Mouse (Mus musculus): ENCODE data around the gene Rbpjl. TPM values are rescaled to one million over a fixed set of nuclear protein-coding genes. Genes with fewer than 3 reads are reported as not detected.
A peak's percentile ranks its signal among the peaks of the same experiment; 100 is the strongest.

Gene Rbpjl
- total RNA-seq, 1 experiment from 2014 or later = not detected

DNA sequence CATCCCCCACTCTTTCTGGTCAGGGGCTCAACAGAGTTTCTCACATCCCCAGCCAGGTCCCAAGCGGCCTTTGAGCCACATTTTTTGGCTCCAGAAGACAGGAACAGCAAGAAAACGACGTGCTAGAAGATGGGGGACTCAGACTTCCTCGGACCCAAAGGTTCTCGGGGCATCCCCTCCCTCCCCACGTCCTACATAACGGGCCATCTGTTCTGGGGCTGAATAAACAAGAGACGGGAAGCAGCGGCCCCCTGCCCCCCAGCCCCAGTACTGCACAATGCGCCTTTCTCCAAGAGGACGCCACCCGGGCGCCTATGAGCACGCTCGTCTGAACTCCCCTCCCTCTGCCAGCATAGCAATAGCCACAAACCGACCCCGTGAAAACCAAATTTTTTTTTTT lies 13.9 kb upstream of the Rbpjl start, which contains the start of gene Slpi:
Gene Slpi, minus strand, starts transcription at position 76 of the 400 bp plus-strand sequence.
- ATAC-seq (replicated peaks; ENCODE audit: low read depth, poor library complexity, severe bottlenecking) = no peak

DNA sequence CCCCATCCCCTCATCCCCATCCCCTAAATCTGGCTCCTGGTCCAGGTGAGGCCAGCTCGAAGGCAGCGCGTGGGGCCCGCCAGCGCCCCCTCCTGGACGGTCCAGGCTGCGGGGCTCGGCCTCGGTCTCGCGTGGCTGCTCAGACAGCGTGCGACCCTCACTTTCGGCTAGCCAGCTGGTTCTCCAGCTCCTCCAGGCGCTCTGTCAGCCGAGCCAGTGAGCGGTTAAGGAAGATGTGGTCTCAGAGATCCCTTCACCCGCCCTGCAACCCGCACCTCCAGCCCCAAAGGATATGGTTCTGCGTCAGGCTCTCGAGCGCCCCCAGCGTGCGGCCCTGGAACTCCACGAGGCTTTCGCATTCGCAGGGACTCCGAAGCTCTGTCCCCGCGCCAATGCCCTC lies 13.4 kb upstream of the Rbpjl start:
- peak; percentile 90 for ATAC-seq (replicated peaks; ENCODE audit: low read depth, poor library complexity, severe bottlenecking)

DNA sequence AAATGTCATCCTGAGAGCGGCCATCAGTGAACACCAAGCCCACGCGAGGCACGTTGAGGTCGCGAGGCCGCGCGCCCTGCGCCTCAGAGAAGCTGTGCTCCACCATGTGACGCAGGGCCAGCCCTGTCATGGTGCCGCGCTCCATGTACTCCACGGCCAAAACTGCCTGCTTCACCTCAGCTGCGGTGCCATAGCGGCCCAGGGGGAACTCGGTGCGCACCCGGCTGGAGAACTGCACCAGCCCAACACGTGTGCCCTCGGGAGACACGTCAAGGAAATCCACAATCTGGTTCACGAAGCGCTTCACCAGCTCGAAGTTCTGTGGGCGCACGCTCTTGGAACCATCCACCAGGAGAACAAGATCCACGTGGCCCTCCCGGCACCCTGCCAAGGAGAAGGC lies 9.8 kb upstream of the Rbpjl start:
- ATAC-seq (replicated peaks; ENCODE audit: low read depth, poor library complexity, severe bottlenecking) = no peak

DNA sequence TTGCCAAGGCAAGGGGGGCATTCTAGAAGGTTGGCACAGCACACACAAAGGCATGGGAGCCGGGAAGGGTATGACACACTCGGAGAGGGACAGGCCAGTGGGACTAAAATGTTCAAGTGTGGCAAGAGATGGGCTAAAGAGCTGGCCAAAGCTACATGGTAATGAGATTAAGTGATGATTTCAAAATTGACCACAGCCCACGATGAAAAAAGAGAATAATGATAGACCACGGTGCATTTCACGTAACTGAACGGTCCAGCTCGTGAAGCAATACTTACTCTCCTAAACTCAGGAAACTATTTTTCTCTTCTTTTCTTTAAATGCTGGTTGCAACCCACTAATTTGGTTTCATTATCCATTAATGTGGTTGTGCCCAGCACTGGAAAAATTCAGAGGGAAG lies 6.9 kb upstream of the Rbpjl start:
- ATAC-seq (replicated peaks; ENCODE audit: low read depth, poor library complexity, severe bottlenecking) = peak; percentile 20; the same call in 1 of the 2 replicates

GRCm38 (mm10) chr2:164396911-164397310 lies 6.0 kb upstream of the Rbpjl start:
- ATAC-seq (replicated peaks; ENCODE audit: low read depth, poor library complexity, severe bottlenecking) = peak; percentile 34; the same call in 1 of the 2 replicates

- no peak for ATAC-seq (replicated peaks; ENCODE audit: low read depth, poor library complexity, severe bottlenecking)
Observed at GRCm38 (mm10) chr2:164403396-164404081, 598 bp downstream of the Rbpjl start.

GRCm38 (mm10) chr2:164404082-164404990 lies 1.4 kb downstream of the Rbpjl start:
- no peak for ATAC-seq (replicated peaks; ENCODE audit: low read depth, poor library complexity, severe bottlenecking)

- ATAC-seq (replicated peaks; ENCODE audit: low read depth, poor library complexity, severe bottlenecking) = no peak
Observed at GRCm38 (mm10) chr2:164405060-164405459, 2.1 kb downstream of the Rbpjl start, which contains the start of gene Matn4. Matn4 (minus strand) TSS chr2:164405160.

DNA sequence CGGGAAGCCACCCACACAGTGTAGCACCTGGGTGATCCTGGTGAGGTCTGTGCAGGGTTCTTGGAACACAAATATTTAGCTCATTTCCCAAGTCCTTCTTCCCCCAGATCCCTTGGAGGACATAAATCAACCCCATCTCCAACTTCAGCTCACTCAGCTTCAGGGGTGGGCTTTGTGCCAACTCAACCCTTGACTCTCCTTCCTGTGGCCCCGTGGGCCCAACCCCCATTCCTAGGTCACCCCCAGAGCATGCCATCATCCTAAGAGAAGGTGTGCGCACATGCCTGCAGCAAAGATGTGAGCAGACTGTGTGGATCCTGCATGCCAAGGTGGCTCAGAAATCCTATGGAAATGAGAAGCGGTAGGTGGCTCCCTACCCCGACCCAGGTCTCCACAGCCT lies 2.6 kb downstream of the Rbpjl start:
- ATAC-seq (replicated peaks; ENCODE audit: low read depth, poor library complexity, severe bottlenecking) = no peak

GRCm38 (mm10) chr2:164407708-164408107 lies 4.8 kb downstream of the Rbpjl start:
- peak; percentile 61 for ATAC-seq (replicated peaks; ENCODE audit: low read depth, poor library complexity, severe bottlenecking)

DNA sequence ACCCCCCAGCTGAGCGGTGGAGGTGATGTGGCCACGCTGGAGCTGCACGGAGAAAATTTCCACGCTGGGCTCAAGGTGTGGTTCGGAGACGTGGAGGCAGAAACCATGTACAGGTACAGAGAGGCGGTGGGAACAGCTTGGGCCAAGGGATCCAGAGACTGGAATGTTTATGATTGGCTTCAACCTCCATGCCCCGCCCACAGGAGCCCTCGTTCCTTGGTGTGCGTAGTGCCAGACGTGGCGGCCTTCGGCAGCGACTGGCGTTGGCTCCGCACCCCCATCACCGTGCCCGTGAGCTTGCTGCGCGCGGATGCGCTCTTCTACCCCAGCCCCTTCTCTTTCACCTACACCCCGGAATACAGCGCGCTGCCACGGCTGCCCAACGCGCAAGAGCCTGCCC lies 11.2 kb downstream of the Rbpjl start:
- ATAC-seq (replicated peaks; ENCODE audit: low read depth, poor library complexity, severe bottlenecking) = no peak

- no peak for ATAC-seq (replicated peaks; ENCODE audit: low read depth, poor library complexity, severe bottlenecking)
Observed at GRCm38 (mm10) chr2:164414581-164414980, 11.6 kb downstream of the Rbpjl start.

- no peak for ATAC-seq (replicated peaks; ENCODE audit: low read depth, poor library complexity, severe bottlenecking)
Observed at GRCm38 (mm10) chr2:164417198-164417597, 14.3 kb downstream of the Rbpjl start.

GRCm38 (mm10) chr2:164418308-164418875 lies 15.5 kb downstream of the Rbpjl start:
- ATAC-seq (replicated peaks; ENCODE audit: low read depth, poor library complexity, severe bottlenecking) = no peak

DNA sequence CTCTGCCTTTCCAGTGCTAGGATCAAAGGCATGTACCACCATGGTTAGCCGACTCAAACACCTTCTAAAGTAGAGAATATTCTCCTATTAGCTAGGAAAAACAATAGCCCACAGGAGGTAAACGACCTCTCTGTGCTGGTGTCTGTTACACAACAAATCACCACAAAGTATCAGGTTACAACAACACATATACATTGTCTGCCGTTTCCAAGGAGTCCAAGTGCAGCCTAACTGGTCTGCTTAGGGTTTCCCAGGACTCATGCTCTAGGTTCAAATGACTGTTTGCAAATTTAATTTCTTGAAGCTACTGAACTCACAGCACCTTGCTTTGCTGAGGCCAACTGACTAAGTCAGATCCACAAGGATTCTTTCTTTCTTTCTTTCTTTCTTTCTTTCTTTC lies 16.5 kb downstream of the Rbpjl start:
- no peak for ATAC-seq (replicated peaks; ENCODE audit: low read depth, poor library complexity, severe bottlenecking)

GRCm38 (mm10) chr2:164421306-164421705 lies 18.4 kb downstream of the Rbpjl start:
- ATAC-seq (replicated peaks; ENCODE audit: low read depth, poor library complexity, severe bottlenecking) = no peak

GRCm38 (mm10) chr2:164421979-164422378 lies 19.0 kb downstream of the Rbpjl start:
- ATAC-seq (replicated peaks; ENCODE audit: low read depth, poor library complexity, severe bottlenecking) = no peak

GRCm38 (mm10) chr2:164422675-164423393 lies 19.9 kb downstream of the Rbpjl start:
- no peak for ATAC-seq (replicated peaks; ENCODE audit: low read depth, poor library complexity, severe bottlenecking)

DNA sequence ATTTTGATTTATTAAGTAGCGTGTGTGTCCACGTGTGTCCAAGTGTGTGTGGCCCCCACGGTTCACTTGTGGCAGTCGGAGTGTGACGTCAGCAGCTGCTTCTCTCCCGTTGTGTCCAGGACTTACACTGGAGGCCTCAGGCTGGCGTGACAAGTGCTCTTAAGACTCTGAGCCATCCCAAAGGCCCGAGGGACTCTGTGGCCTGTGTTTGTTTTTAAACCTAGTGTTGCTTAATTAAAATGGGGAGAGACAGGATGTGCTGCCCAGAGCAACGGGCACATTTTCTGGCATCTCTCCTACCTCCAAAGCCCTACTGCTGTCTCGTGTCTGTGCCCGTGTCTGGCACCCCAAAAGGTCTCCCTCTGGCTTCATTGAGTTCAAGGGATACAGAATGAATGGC lies 20.5 kb downstream of the Rbpjl start:
- ATAC-seq (replicated peaks; ENCODE audit: low read depth, poor library complexity, severe bottlenecking) = no peak

DNA sequence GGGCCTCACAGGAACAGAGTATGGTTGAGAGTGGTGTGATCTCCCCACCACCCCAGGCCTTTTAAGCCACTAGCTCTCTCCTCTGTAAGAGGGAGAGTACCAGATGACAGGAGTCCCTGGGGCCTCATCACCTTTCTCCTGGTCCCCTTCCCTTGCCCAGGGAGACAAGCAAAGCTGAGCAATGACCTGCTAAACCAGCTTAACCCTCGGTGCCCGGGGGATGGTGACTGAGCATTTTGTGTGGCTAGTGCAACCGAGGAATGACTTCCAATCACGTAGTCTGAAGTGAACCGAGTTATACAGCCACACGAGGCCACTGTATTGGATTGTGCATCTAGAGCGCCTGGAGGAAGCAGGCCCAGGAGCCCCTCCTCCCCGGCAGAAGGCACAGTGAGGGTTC lies 21.5 kb downstream of the Rbpjl start:
- ATAC-seq (replicated peaks; ENCODE audit: low read depth, poor library complexity, severe bottlenecking) = no peak
